Mouse (Mus musculus) kidney, postnatal 36 days (tissue): ENCODE results near the gene Msh3.
"Not testable (repeated sequence)": the region's sequence is repeated elsewhere in the genome, so short reads cannot be mapped to it uniquely, and the experiment has no call there.

Experiments
- DNase-seq, 2 experiments: peaks; one replicate each; pipeline ENCODE4 v3.0.0; 2021 to 2022; ENCODE audit warnings: mixed read lengths in 2 of 2

The Msh3 gene

DNA sequence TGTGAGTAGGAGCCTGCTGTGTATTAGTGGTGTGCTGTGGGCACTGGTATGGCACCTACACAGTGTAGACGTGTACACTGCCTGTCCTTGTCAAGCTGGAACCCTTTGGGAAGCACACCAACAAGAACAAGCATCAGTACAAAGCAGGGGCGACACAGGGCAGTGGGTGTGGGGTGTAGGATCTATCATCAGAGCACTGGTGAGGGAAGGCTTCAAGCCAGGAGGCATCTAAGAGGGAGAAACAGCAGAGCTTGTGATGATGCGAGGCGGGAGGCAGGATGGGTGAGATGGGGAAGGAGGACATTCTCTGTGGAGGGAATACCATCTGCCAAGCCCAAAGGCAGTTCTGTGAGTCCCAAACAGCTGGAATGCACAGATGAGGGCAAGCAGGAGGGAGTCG is 107.8 kb downstream of the Msh3 start:
- DNase-seq: no peak

DNA sequence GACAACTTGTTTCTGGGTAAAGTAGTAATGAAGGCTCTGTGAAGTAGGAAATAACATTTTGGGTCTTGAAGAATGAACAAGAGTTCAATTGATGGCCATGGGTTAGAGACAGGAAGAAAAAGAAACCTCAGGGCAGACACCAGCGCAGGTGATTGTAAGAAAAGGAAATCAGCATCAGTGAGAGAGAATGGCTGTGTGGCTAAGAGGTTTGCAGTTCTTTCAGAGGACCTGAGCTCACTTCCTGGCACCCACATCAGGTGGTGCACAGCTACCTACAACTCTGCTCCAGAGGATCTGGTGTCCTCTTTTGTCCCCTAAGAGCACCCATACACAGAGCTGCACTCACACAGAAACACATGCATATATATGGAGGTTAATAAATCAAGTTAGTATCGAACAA is 110.1 kb downstream of the Msh3 start:
- DNase-seq: no peak

DNA sequence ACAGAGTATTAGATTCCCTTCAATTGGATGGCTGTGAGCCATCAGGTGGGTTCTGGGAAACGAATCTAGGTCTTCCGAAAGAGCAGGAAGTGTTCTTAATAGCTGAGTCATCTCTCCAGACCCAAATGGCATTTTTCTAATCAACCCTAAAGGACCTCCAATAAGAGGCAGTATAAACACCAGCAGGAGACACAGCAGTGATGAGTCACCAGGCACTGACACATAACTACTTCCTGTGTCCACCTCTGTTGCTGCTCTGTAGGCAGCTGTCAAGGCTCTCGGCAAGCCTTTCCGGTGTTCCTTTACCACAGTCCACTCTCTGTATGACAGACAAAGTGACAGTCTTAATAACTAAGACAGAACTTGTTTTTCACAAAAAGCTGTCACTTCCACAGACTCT is 113.4 kb downstream of the Msh3 start:
- peak; percentile 5 to 16 for DNase-seq

DNA sequence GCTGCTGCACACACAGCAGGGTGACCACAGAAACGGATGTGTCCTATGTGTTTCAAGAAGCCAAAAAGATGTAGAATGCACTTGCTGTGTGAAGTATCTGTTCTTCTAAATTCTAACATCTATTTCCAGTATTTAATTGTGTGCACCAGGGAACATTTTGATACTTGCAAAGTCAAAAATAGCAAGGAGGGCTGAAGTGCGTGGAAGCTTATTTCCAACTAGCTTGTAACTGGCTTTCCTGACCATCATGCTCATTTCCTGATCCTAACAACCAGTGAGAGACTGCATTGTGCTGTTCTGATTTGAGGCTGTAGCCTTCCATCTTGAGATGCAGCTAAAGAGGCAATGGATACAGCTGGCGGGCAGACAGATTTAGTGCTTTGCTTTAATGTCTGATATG is 116.9 kb downstream of the Msh3 start:
- DNase-seq: no peak

DNA sequence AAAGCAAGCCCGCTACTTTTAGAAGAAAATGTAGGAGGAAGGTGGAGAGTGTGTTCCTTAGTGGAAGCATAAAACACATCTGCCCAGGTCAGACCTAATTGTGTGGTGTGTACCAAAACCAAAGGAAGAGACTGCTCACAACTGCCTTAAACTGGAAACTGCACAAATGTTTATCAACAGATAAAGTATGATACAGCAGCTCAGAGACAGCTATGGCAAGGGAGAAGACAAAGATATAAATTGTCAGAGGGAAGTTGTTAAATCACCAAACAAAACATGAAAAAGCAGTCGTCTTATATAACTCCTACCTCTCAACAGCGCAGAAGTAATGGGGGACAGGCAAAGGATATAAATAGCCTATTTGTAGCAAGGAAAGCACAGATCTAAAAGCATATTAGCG is 117.8 kb downstream of the Msh3 start:
- DNase-seq: no peak

DNA sequence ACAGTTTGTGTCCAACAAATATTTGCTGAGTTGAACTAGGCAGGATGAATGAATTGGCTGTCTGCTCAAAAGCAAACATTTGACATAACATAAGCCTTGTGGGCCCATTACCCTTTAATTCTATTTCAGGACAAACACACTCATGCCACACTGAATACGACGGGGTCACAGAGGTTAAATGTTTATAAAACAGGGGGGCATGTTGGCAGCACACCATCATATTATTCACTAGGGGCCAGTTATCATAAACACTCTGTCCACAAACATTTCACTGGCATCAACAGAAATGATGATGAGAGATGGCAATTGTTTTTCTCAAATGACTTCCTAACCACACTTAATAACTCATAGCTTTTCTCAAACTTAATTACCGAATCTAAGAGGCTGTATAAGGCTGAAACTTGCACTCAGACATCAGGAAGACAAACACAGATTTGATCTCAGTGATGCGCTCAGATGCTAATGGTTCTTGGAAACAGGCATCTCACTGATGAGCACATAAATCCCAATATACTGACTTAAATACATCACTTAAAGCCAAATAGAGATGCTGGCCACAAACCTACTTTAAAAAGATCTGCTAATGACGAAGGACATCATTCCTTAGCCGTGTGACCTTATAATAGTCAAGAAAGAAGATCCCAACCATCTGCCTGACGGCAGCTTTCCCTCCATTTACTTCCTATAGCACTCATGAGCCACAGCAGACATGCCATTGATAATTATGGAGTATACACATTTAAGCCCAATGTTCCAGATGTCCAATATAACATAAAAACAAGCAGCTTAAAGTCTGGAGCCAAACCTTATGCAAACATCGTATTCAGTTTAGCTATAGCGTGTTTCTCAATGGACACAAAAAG is 122.5 kb downstream of the Msh3 start:
- DNase-seq: no peak

DNA sequence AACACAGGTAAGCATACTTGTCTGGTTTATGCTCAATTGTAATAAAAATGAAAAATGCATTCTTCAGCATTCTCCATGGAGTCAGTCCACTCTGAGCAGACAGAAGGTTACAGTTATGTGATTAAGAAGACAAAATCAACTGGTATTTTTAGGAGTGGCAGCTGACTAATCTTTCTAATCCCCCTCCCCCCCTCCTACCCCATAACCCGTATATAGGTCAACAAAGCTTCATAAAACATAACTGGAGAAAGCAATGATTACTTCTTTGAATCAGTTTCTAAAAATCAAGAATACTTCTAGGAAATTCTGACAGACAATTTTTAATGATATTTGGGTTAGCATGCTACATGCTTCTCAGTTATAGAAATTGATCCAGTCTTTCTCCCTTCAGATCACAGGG is 126.8 kb downstream of the Msh3 start:
- no peak for DNase-seq

DNA sequence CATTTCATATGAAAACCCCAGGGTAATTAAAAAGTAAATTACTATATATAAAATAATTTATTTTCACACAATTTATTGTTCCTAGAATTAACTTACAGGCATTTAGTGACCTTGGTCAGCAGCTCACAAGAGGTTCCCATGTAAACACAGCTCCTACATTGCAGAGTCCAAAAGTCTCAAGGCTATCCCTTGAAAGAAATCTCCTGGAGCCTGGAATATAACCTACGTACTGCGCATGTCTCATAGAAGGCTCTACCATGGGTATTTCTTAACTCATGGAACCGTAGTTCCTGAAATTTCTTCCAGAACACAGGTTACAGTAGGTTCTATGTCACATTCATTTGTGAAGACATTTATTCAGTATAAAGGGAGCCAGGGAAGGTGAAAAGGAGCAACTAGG is 131.2 kb downstream of the Msh3 start:
- no peak for DNase-seq

DNA sequence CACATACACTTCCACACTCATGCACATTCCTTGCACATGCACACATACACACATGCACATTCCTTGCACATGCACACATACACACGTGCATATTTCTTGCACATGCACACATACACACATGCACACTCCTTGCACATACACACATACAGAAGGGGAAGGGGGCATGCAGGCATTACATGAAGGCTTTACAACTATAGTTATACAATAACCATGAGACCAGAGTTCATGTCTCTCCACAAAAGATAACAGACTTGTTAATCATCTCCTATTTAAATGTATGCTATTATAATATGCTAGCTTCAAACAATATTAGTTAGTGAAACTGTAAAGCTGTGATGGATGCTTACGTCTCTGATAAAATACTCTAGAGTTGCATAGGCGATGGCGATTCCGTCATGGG is 132.0 kb downstream of the Msh3 start:
- no peak for DNase-seq

DNA sequence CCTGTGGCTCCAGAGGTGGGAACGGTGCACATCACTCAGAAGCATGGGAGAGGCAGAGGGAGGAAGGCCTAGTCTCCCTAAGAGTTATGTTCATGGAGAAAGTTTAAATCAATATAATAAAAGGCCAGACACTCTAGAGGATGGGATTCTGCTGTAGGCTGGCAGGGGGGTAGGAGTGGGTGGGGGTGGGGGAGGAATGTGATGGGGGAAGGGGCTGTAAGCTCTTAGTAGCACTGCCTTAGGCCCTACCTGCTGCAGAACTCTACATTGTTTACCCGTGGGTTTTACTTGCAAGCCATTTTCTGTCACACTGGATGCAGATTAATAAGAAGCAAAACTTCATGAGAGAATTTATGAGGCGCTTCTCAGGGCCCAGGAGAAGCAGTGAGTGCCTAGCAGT is 135.0 kb downstream of the Msh3 start:
- DNase-seq: no peak

DNA sequence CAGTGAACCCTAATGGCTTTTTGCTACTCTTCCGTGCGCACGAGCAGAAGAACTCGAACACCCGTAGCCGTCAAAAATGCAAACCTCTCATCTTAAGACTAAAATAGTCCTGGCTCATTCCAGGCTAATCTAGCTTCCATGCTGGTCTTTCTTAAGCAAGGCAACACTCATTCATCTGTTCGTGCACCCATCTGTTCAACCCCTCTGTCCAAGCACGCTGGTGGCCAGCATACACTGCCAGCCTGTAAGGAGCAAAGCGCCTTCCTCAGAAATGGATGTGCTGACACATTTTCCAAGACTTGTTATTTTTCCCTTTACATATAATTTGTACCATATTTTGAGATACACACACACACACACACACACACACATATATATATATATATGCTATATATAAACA is 137.6 kb downstream of the Msh3 start:
- DNase-seq: no peak

DNA sequence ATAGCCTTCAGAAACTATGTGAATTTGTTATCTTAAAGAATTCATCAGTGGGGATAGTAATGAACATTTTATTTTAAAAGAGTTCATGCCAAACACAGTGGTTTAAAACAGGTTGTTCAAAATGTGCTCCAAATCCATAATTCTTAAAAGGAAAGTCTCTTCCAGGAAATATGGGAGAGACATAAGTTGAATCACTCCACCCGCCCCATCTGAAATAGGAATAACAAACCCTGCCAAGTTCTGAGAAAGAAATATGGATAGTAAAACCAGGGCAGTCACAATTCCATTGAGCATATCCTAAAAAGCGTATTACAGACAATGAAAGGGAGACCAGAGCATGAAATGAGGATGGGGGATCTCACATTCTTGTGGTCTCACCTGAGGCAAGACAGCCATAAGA is 157.9 kb downstream of the Msh3 start:
- DNase-seq: no peak

DNA sequence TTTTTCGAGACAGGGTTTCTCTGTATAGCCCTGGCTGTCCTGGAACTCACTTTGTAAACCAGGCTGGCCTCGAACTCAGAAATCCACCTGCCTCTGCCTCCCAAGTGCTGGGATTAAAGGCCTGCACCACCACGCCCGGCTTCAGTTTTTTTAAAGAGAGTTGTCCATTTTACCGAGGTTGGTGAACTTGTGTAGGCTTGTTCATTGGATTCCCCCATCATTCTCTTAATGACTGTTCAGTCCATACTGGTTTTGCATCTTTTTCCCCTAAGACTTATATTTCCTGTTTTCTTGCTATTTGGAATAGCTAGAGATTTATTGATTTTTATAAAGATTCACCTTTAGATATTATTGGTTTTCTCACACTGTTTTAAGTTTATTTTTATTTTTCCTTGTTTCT is 161.0 kb downstream of the Msh3 start:
- DNase-seq: not testable (repeated sequence)

DNA sequence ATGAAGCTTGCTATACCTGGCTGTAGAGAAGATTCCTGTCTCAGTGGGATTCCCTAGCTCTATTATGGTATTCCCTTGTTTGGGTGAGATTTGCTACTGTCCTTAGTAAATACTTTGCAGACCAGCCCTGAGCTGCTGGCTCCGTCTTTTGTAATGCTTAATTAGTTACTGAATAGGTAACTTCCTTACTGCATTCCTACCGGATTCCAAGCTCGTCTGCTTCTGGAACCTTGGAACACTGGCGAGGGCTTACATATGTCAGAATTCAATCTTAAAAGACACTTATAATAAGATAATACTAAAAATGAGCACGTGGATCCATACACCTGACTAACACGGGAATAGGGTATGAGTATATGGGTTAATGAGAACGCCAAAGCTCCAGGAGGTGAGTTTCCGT is 182.1 kb downstream of the Msh3 start:
- peak; percentile 18 to 19 for DNase-seq
